Mouse (Mus musculus): ENCODE results near the gene Pde4c. TPM values are rescaled to one million over a fixed set of nuclear protein-coding genes. Genes with fewer than 3 reads are reported as not detected.
A peak's percentile ranks its signal among the peaks of the same experiment; 100 is the strongest.

Pde4c gene
- polyA plus RNA-seq, 1 experiment from 2014 or later, result 8.8 TPM

GRCm38 (mm10) chr8:70729808-70730475 lies 6.4 kb downstream of the Pde4c start:
- no peaks in the 10 kb centered on the region for H3K9me3 ChIP-seq (ENCODE audit: low read length)
- peaks cover 9% of the 10 kb centered on the region; the same call in 1 of the 2 replicates for H3K4me1 ChIP-seq (ENCODE audit: insufficient read depth, low read length)
- H3K27me3 ChIP-seq (ENCODE audit: insufficient read depth, low read length), result peaks cover 5% of the 10 kb centered on the region; the same call in 1 of the 2 replicates
- ATAC-seq (ENCODE audit: low FRiP score, low TSS enrichment), result peak; percentile 69
- H3K27ac ChIP-seq (ENCODE audit: low read length), result no peak overlapping the region
- peak overlapping the region; percentile 53 for H3K9ac ChIP-seq (replicated peaks; ENCODE audit: low read length)
- no peaks in the 10 kb centered on the region for H3K36me3 ChIP-seq (ENCODE audit: insufficient read depth, low read length)
- peak overlapping the region; percentile 41 for H3K4me3 ChIP-seq (ENCODE audit: low read length)
- WGBS, result 3% methylated on average over 34 of the region's 34 CpGs
- H3K4me2 ChIP-seq (replicated peaks; ENCODE audit: low read depth, low read length), result peak overlapping the region; percentile 60

GRCm38 (mm10) chr8:70730956-70731355 lies 7.4 kb downstream of the Pde4c start:
- Histone ChIP-seq H3K36me3 (ENCODE audit: insufficient read depth, low read length) (no peaks in the 10 kb centered on the region), H3K27me3 (ENCODE audit: insufficient read depth, low read length) (peaks cover 7% of the 10 kb centered on the region; the same call in 1 of the 2 replicates)

GRCm38 (mm10) chr8:70737705-70738104 lies 14.2 kb downstream of the Pde4c start:
- Histone ChIP-seq H3K27ac (ENCODE audit: low read length) (no peak overlapping the region), H3K9me3 (ENCODE audit: low read length) (no peaks in the 10 kb centered on the region), H3K36me3 (ENCODE audit: insufficient read depth, low read length) (no peaks in the 10 kb centered on the region), H3K4me1 (ENCODE audit: insufficient read depth, low read length) (peaks cover 6% of the 10 kb centered on the region; the same call in 1 of the 2 replicates), H3K4me2 (replicated peaks; ENCODE audit: low read depth, low read length) (no peak overlapping the region), H3K4me3 (ENCODE audit: low read length) (no peak overlapping the region), H3K27me3 (ENCODE audit: insufficient read depth, low read length) (peaks cover 22% of the 10 kb centered on the region), H3K9ac (replicated peaks; ENCODE audit: low read length) (no peak overlapping the region)
- 70% methylated on average over 5 of the region's 5 CpGs for WGBS
- no peak for ATAC-seq (ENCODE audit: low FRiP score, low TSS enrichment)

More at GRCm38 (mm10) chr8:70730956-70731355, 7.4 kb downstream of the Pde4c start:
- H3K4me3 ChIP-seq (ENCODE audit: low read length), result no peak overlapping the region
- no peak overlapping the region for H3K4me2 ChIP-seq (replicated peaks; ENCODE audit: low read depth, low read length)
- WGBS, result 75% methylated on average over 4 of the region's 4 CpGs
- ATAC-seq (ENCODE audit: low FRiP score, low TSS enrichment), result no peak
- no peaks in the 10 kb centered on the region for H3K9me3 ChIP-seq (ENCODE audit: low read length)
- 0 out of 2 replicates have a peak, but pooled peaks cover 6% of the 10 kb centered on the region for H3K4me1 ChIP-seq (ENCODE audit: insufficient read depth, low read length)
- no peak overlapping the region for H3K9ac ChIP-seq (replicated peaks; ENCODE audit: low read length)
- H3K27ac ChIP-seq (ENCODE audit: low read length), result no peak overlapping the region

GRCm38 (mm10) chr8:70738211-70738610 lies 14.7 kb downstream of the Pde4c start:
- Histone ChIP-seq H3K9ac (replicated peaks; ENCODE audit: low read length) (no peak overlapping the region), H3K27ac (ENCODE audit: low read length) (no peak overlapping the region), H3K4me1 (ENCODE audit: insufficient read depth, low read length) (peaks cover 8% of the 10 kb centered on the region), H3K27me3 (ENCODE audit: insufficient read depth, low read length) (peaks cover 26% of the 10 kb centered on the region), H3K36me3 (ENCODE audit: insufficient read depth, low read length) (no peaks in the 10 kb centered on the region), H3K9me3 (ENCODE audit: low read length) (no peaks in the 10 kb centered on the region), H3K4me2 (replicated peaks; ENCODE audit: low read depth, low read length) (no peak overlapping the region), H3K4me3 (ENCODE audit: low read length) (no peak overlapping the region)
- 53% methylated on average over 3 of the region's 3 CpGs for WGBS
- ATAC-seq (ENCODE audit: low FRiP score, low TSS enrichment), result no peak

- Histone ChIP-seq H3K4me1 (ENCODE audit: insufficient read depth, low read length) (peaks cover 19% of the 10 kb centered on the region), H3K36me3 (ENCODE audit: insufficient read depth, low read length) (no peaks in the 10 kb centered on the region), H3K9ac (replicated peaks; ENCODE audit: low read length) (no peak overlapping the region), H3K4me2 (replicated peaks; ENCODE audit: low read depth, low read length) (no peak overlapping the region), H3K4me3 (ENCODE audit: low read length) (no peak overlapping the region), H3K27me3 (ENCODE audit: insufficient read depth, low read length) (peaks cover 55% of the 10 kb centered on the region), H3K27ac (ENCODE audit: low read length) (no peak overlapping the region), H3K9me3 (ENCODE audit: low read length) (no peaks in the 10 kb centered on the region)
- 44% methylated on average over 5 of the region's 5 CpGs for WGBS
- no peak for ATAC-seq (ENCODE audit: low FRiP score, low TSS enrichment)
These were observed 18.1 kb downstream of the Pde4c start for GRCm38 (mm10) chr8:70741661-70742060.

- Histone ChIP-seq H3K27ac (ENCODE audit: low read length) (no peak overlapping the region), H3K9me3 (ENCODE audit: low read length) (no peaks in the 10 kb centered on the region), H3K27me3 (ENCODE audit: insufficient read depth, low read length) (peaks cover 55% of the 10 kb centered on the region), H3K4me2 (replicated peaks; ENCODE audit: low read depth, low read length) (no peak overlapping the region), H3K9ac (replicated peaks; ENCODE audit: low read length) (no peak overlapping the region), H3K4me1 (ENCODE audit: insufficient read depth, low read length) (peaks cover 22% of the 10 kb centered on the region), H3K4me3 (ENCODE audit: low read length) (no peak overlapping the region), H3K36me3 (ENCODE audit: insufficient read depth, low read length) (no peaks in the 10 kb centered on the region)
- ATAC-seq (ENCODE audit: low FRiP score, low TSS enrichment), result no peak
- 55% methylated on average over 11 of the region's 11 CpGs for WGBS
These were observed 18.7 kb downstream of the Pde4c start for GRCm38 (mm10) chr8:70742176-70742575.

GRCm38 (mm10) chr8:70742981-70743655 lies 19.6 kb downstream of the Pde4c start:
- peak overlapping the region; percentile 38 for H3K4me3 ChIP-seq (ENCODE audit: low read length)
- H3K4me1 ChIP-seq (ENCODE audit: insufficient read depth, low read length), result peaks cover 23% of the 10 kb centered on the region
- 3% methylated on average over 38 of the region's 38 CpGs for WGBS
- ATAC-seq (ENCODE audit: low FRiP score, low TSS enrichment), result no peak
- no peaks in the 10 kb centered on the region for H3K9me3 ChIP-seq (ENCODE audit: low read length)
- H3K27ac ChIP-seq (ENCODE audit: low read length), result no peak overlapping the region
- H3K27me3 ChIP-seq (ENCODE audit: insufficient read depth, low read length), result peaks cover 59% of the 10 kb centered on the region
- peak overlapping the region; percentile 59 for H3K4me2 ChIP-seq (replicated peaks; ENCODE audit: low read depth, low read length)
- H3K36me3 ChIP-seq (ENCODE audit: insufficient read depth, low read length), result no peaks in the 10 kb centered on the region
- peak overlapping the region; percentile 58; the same call in 1 of the 2 replicates for H3K9ac ChIP-seq (replicated peaks; ENCODE audit: low read length)

GRCm38 (mm10) chr8:70743656-70744590 lies 20.4 kb downstream of the Pde4c start:
- H3K9ac ChIP-seq (replicated peaks; ENCODE audit: low read length), result peak overlapping the region; percentile 58
- peaks cover 23% of the 10 kb centered on the region for H3K4me1 ChIP-seq (ENCODE audit: insufficient read depth, low read length)
- no peaks in the 10 kb centered on the region for H3K9me3 ChIP-seq (ENCODE audit: low read length)
- H3K4me3 ChIP-seq (ENCODE audit: low read length), result peak overlapping the region; percentile 38
- H3K27ac ChIP-seq (ENCODE audit: low read length), result no peak overlapping the region
- ATAC-seq (ENCODE audit: low FRiP score, low TSS enrichment), result peak; percentile 20
- peaks cover 64% of the 10 kb centered on the region for H3K27me3 ChIP-seq (ENCODE audit: insufficient read depth, low read length)
- H3K4me2 ChIP-seq (replicated peaks; ENCODE audit: low read depth, low read length), result peak overlapping the region; percentile 59
- 4% methylated on average over 48 of the region's 48 CpGs for WGBS
- no peaks in the 10 kb centered on the region for H3K36me3 ChIP-seq (ENCODE audit: insufficient read depth, low read length)

- Histone ChIP-seq H3K4me3 (ENCODE audit: low read length) (no peak overlapping the region), H3K9ac (replicated peaks; ENCODE audit: low read length) (no peak overlapping the region), H3K4me2 (replicated peaks; ENCODE audit: low read depth, low read length) (no peak overlapping the region; the same call in 1 of the 2 replicates), H3K36me3 (ENCODE audit: insufficient read depth, low read length) (no peaks in the 10 kb centered on the region), H3K9me3 (ENCODE audit: low read length) (no peaks in the 10 kb centered on the region), H3K4me1 (ENCODE audit: insufficient read depth, low read length) (peaks cover 23% of the 10 kb centered on the region), H3K27me3 (ENCODE audit: insufficient read depth, low read length) (peaks cover 64% of the 10 kb centered on the region), H3K27ac (ENCODE audit: low read length) (no peak overlapping the region)
- no peak for ATAC-seq (ENCODE audit: low FRiP score, low TSS enrichment)
- 43% methylated on average over 11 of the region's 11 CpGs for WGBS
These were observed 21.3 kb downstream of the Pde4c start for GRCm38 (mm10) chr8:70744806-70745205.
